Mouse (Mus musculus) intestine, embryonic 16.5 days (tissue): ENCODE measurements around the gene Epb41l1. TPM values are rescaled to one million over a fixed set of nuclear protein-coding genes. Genes with fewer than 3 reads are reported as not detected.

ENCODE experiments used
- ATAC-seq: fragments of 200-750 bp; cut with Nextera tagmentation; 2 replicates; pipeline ENCODE4 v1.8.0; 2017; ENCODE audit warnings: moderate TSS enrichment, moderate library complexity
- H3K27ac ChIP-seq: fragments of 300-500 bp; sonication (generic); 2 replicates; pipeline ENCODE4 v1.5.1; 2014; ENCODE audit warnings: mild to moderate bottlenecking, low read length
- H3K27me3 ChIP-seq: fragments of 300-500 bp; sonication (generic); replicated peaks from 2 replicates; pipeline ENCODE4 v1.6.1; 2014; ENCODE audit warnings: low read length, control low read depth, mixed read lengths; ENCODE audit not compliant: control insufficient read depth, insufficient read depth
- H3K36me3 ChIP-seq: fragments of 300-500 bp; sonication (generic); 2 replicates; pipeline ENCODE4 v1.6.1; 2014; ENCODE audit warnings: low read length, control low read depth; ENCODE audit not compliant: control insufficient read depth, insufficient read depth
- H3K4me1 ChIP-seq: fragments of 300-500 bp; sonication (generic); 2 replicates; pipeline ENCODE4 v1.6.1; 2014; ENCODE audit warnings: low read length, control low read depth, mixed read lengths; ENCODE audit not compliant: control insufficient read depth, insufficient read depth
- H3K4me2 ChIP-seq: fragments of 300-500 bp; sonication (generic); 2 replicates; pipeline ENCODE4 v1.6.1; 2014; ENCODE audit warnings: low read depth, low read length, control low read depth
- H3K4me3 ChIP-seq: fragments of 300-500 bp; sonication (generic); 2 replicates; pipeline ENCODE4 v1.5.1; 2014; ENCODE audit warnings: mild to moderate bottlenecking, low read length
- H3K9ac ChIP-seq: fragments of 300-500 bp; sonication (generic); 2 replicates; pipeline ENCODE4 v1.6.1; 2014; ENCODE audit warnings: low read depth, low read length
- H3K9me3 ChIP-seq: fragments of 300-500 bp; sonication (generic); 2 replicates; pipeline ENCODE4 v1.6.1; 2016; ENCODE audit warnings: low read length, control low read depth; ENCODE audit not compliant: control insufficient read depth
- WGBS: fragments of 180-500 bp; shearing (Covaris S2); extraction: QIAGEN DNeasy Blood & Tissue Kit; methylation state at CpG from one replicate; pipeline ENCODE4 v1.1.7; 2014; 5-methylcytosine and 5-hydroxymethylcytosine counted together
- polyA plus RNA-seq: library from polyadenylated mRNA; unstranded; fragments of >200 nt; fragmentation: Nextera tagmentation; extraction: Ambion mirVana; gene quantifications from 2 replicates; pipeline ENCODE4 v1.2.1, GENCODE M21; 2015

The Epb41l1 gene
- polyA plus RNA-seq, 1 experiment from 2014 or later, result 1.7 TPM

DNA sequence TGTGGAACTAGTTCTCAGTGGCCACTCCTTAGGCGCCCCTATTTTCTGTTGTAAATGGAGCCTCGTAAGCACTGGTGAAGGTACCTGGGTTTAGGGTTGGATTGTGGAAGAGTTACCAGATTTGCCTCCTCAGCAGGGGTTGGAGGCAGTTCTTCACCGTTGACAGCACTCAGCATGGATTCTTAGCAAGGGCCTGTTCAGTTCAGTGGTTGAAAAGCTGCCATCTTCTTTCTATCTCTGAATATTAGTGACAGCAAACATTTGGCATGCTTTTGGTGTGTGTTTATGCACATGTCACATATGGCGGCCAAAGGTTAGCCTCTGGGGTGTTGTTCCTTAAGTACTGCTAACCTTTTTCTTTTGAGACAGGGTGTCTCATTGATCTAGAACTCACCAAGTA lies 131.7 kb downstream of the Epb41l1 start:
- Histone ChIP-seq H3K4me2 (no peak overlapping the region), H3K9me3 (no peaks in the 10 kb centered on the region), H3K27ac (no peak overlapping the region), H3K36me3 (peaks cover 21% of the 10 kb centered on the region), H3K27me3 (no peaks in the 10 kb centered on the region), H3K4me3 (no peak overlapping the region), H3K9ac (no peak overlapping the region), H3K4me1 (peaks cover 7% of the 10 kb centered on the region)
- WGBS, result 90% methylated on average over 4 of the region's 4 CpGs
- no peak for ATAC-seq

DNA sequence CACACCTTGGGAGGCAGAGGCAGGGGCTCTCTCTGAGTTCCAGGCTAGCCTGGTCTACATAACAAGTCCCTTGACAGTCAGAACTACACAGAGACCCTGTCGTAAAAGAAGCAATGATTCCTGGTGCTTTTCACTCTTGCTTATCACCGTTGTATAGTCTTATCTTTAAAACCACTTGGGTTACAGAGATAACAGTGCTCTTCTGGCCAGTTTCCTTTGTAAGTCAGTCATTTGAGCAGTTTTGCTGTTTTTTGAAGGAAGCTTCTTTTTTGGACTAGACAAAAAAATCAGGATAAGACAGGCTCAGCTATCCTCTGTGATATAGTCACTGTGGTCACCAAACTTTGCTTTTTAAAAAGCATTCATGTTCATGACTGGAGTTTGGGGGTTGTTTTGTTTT lies 141.1 kb downstream of the Epb41l1 start:
- Histone ChIP-seq H3K27ac (no peak overlapping the region), H3K4me1 (no peaks in the 10 kb centered on the region), H3K4me2 (no peak overlapping the region), H3K36me3 (peaks cover 13% of the 10 kb centered on the region), H3K4me3 (no peak overlapping the region), H3K9me3 (no peaks in the 10 kb centered on the region), H3K9ac (no peak overlapping the region), H3K27me3 (no peaks in the 10 kb centered on the region)
- no peak for ATAC-seq
- WGBS, result 48% methylated on average over 2 of the region's 2 CpGs

DNA sequence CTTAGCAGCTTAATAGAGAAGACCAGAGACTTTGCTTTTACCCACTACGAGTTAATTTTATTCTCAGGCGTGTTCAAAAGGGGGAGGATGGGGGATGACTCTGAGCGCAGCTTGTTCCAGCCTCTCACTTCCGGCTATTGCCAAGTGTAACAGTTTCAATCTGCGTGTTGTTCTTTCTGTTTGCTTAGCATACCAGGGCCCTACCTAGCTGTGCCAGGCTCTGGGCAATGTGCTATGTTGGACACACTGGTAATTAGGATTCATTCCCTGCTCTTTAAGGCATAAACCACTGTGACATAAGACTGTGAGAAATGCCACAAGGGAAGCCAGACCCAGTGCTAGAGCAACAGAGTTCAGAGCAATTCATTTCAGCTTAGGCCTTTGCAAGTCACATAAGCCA lies 142.8 kb downstream of the Epb41l1 start:
- H3K4me1 ChIP-seq, result no peaks in the 10 kb centered on the region
- H3K27me3 ChIP-seq, result no peaks in the 10 kb centered on the region
- no peak for ATAC-seq
- no peak overlapping the region for H3K4me3 ChIP-seq
- H3K9ac ChIP-seq, result no peak overlapping the region
- no peaks in the 10 kb centered on the region for H3K9me3 ChIP-seq
- H3K36me3 ChIP-seq, result peaks cover 7% of the 10 kb centered on the region; the same call in 1 of the 2 replicates
- no peak overlapping the region for H3K4me2 ChIP-seq
- WGBS, result 79% methylated on average over 5 of the region's 5 CpGs
- no peak overlapping the region for H3K27ac ChIP-seq

DNA sequence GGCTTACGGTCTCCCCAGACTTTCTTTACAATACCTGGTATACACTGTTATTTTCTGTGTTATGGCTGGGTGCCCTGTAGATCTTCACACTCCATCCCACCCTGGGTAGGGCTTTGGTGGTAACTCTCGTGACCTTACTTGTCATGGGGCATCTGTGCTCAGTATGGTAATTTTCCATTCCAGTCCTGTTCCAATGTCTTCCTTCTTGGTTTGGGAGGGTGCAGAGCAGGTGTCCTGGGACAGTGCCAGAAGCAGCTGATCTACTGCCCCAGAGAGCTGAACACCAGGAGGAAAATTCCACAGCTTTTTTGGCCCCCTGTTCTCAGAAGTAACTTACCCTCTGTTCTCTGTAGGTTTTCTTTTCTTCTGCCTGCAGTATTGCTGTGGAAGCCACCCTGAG lies 145.8 kb downstream of the Epb41l1 start:
- H3K4me2 ChIP-seq, result no peak overlapping the region
- no peaks in the 10 kb centered on the region for H3K27me3 ChIP-seq
- WGBS, result 90% methylated on average over 2 of the region's 2 CpGs
- H3K9ac ChIP-seq, result no peak overlapping the region
- peaks cover 2% of the 10 kb centered on the region; the same call in 1 of the 2 replicates for H3K36me3 ChIP-seq
- H3K4me1 ChIP-seq, result no peaks in the 10 kb centered on the region
- H3K4me3 ChIP-seq, result no peak overlapping the region
- ATAC-seq, result no peak
- H3K27ac ChIP-seq, result no peak overlapping the region
- no peaks in the 10 kb centered on the region for H3K9me3 ChIP-seq

DNA sequence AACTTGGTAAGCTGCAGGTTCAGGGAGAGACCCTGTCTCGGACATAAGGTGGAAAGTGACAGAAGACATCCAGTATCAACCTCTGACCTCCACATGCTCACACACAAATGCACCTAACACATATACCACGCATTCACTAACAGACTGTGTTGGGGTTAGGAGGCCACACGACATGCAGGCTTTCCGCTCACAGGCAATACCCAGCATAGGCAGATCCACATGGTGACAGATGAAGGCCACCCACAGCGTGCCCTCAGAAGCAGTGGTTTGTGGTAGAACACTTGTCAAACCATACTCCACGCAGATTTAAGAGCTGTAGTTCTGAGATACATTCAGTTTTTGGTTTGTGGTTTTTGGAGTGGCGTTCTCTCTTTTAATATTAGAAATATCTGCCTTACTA lies 147.9 kb downstream of the Epb41l1 start:
- Histone ChIP-seq H3K9ac (no peak overlapping the region), H3K4me1 (no peaks in the 10 kb centered on the region), H3K36me3 (peaks cover 2% of the 10 kb centered on the region; the same call in 1 of the 2 replicates), H3K27ac (no peak overlapping the region), H3K9me3 (no peaks in the 10 kb centered on the region), H3K4me3 (no peak overlapping the region), H3K27me3 (no peaks in the 10 kb centered on the region), H3K4me2 (no peak overlapping the region)
- WGBS, result 89% methylated on average over 7 of the region's 7 CpGs
- ATAC-seq, result no peak

DNA sequence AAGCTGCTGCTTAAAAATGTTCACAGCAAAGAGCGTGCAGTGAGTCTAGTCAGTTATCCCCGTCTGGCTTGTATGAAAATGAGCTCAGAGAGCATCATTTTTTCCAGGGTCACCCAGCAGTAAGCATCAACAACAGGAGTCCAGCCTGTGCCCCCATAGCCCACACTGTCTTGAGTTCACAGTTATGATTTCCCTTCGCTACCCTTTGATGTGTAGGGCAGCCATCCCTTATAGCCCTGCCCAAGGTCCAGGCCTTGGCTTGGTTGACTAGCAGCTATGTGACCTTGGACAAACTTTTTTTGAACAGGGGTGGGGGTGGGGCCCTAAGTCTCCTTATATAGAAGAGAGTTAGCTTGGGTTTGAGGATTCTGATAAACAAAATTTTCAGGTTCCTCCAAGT lies 148.6 kb downstream of the Epb41l1 start:
- no peaks in the 10 kb centered on the region for H3K4me1 ChIP-seq
- no peak overlapping the region for H3K4me2 ChIP-seq
- WGBS, result 85% methylated on average over 3 of the region's 3 CpGs
- H3K36me3 ChIP-seq, result peaks cover 2% of the 10 kb centered on the region; the same call in 1 of the 2 replicates
- H3K4me3 ChIP-seq, result no peak overlapping the region
- H3K9ac ChIP-seq, result no peak overlapping the region
- H3K27ac ChIP-seq, result no peak overlapping the region
- H3K9me3 ChIP-seq, result no peaks in the 10 kb centered on the region
- no peak for ATAC-seq
- no peaks in the 10 kb centered on the region for H3K27me3 ChIP-seq

DNA sequence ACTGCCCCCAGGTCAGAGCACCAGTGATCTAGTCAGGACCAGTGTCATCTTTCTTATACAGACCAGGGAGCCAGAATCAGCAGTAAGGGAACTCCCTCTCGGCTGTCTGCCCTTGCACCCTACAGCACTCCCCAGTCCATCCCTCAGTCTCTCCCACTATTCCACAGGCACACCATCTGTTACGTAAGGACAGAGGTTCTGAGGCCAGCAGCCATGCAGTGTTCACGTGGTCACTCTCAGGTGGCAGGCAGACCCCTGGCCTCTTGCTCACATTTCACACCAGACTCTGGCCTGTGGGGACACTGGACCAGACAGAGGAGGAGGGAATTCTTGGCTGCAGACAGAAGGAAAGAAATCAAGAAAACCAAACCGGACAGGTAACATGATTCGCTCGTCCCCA lies 150.8 kb downstream of the Epb41l1 start:
- H3K27ac ChIP-seq, result no peak overlapping the region
- H3K4me1 ChIP-seq, result no peaks in the 10 kb centered on the region
- H3K9ac ChIP-seq, result no peak overlapping the region
- H3K9me3 ChIP-seq, result no peaks in the 10 kb centered on the region
- no peaks in the 10 kb centered on the region for H3K27me3 ChIP-seq
- H3K4me2 ChIP-seq, result no peak overlapping the region
- 73% methylated on average over 6 of the region's 6 CpGs for WGBS
- no peak overlapping the region for H3K4me3 ChIP-seq
- peaks cover 2% of the 10 kb centered on the region; the same call in 1 of the 2 replicates for H3K36me3 ChIP-seq
- ATAC-seq, result no peak

DNA sequence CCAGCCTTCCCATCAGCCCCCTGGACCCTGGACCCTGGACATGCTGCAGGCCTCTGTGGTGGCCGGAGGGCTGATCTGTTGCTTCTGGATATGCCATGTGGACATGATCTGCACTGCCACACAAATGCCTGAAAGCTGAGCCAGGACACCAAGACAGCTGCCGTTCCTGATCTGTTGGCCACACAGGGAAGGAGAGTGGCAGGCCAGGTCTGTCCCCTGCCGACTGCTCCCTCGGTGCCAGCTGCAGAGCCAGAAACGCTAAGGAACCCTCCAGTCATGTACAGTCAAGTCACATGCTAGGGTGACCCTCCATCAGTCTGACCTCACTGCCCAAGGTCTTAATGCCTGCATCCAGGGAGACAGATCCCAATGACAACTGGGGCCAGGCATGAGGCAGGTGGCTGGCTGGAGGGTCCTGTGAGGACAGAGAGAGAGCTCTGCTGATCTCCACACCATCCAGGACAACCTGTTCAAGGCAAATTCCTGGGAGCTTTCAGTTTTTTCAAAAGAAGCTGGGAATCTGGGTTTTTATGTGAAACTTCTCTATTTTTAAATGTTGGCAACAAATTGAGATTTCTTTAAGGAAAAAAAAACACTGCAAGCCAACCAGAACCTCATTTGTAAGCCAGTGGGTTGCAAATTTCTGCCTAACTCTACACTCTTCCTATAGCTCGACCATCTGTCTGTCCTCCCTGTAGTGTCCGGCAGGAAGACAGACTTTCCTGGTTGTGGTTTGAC lies 156.3 kb downstream of the Epb41l1 start:
- Histone ChIP-seq H3K36me3 (no peaks in the 10 kb centered on the region), H3K4me3 (no peak overlapping the region), H3K9me3 (no peaks in the 10 kb centered on the region), H3K4me2 (no peak overlapping the region), H3K9ac (no peak overlapping the region), H3K27me3 (no peaks in the 10 kb centered on the region), H3K27ac (no peak overlapping the region), H3K4me1 (no peaks in the 10 kb centered on the region)
- no peak for ATAC-seq
- 79% methylated on average over 7 of the region's 7 CpGs for WGBS

DNA sequence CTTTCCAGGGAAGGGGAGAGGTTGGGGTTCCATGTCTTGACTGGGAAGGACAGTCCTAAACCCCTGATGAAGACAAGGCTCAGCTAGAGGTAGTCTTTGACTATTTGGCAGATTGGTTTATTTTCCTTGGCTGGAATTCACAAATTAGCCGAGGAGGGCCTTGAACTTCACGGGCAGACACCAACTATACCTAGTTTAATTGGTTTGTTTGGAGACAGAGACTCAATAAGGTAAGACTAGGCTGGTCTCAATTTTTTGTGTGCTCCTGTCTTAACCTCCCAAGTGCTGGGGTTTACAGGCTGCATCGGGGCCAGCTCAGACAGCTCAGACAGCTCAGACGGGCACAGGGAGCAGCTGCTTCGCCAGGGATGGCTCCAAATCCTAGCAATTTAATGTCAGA lies 159.8 kb downstream of the Epb41l1 start:
- H3K9ac ChIP-seq, result no peak overlapping the region
- no peak overlapping the region for H3K4me2 ChIP-seq
- ATAC-seq, result no peak
- H3K4me3 ChIP-seq, result no peak overlapping the region
- H3K27me3 ChIP-seq, result no peaks in the 10 kb centered on the region
- WGBS, result 76% methylated on average over 5 of the region's 5 CpGs
- H3K4me1 ChIP-seq, result no peaks in the 10 kb centered on the region
- H3K36me3 ChIP-seq, result no peaks in the 10 kb centered on the region
- no peak overlapping the region for H3K27ac ChIP-seq
- H3K9me3 ChIP-seq, result no peaks in the 10 kb centered on the region

DNA sequence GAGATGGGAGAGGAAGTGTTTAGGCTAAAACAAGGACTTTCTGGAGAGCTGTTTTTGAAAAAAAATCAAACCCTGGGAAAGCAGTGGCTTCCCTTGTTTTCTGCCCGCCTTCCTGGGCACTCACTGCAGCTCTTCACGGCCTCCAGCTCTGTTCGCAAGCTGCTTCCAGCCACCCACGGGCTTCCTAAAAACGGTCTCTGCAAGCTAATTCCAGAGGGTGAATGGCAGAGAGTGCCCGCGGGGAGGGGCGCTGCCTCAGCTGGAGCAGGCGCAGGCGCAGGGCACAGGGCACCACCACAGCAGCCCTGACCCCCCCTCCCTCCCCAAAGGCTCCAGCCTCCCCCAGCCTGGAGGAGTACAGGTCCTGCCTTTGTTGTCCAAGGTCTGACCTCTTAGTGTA lies 160.5 kb downstream of the Epb41l1 start:
- 65% methylated on average over 10 of the region's 10 CpGs for WGBS
- Histone ChIP-seq H3K4me2 (no peak overlapping the region), H3K27ac (no peak overlapping the region), H3K4me1 (no peaks in the 10 kb centered on the region), H3K4me3 (no peak overlapping the region), H3K9me3 (no peaks in the 10 kb centered on the region), H3K36me3 (no peaks in the 10 kb centered on the region), H3K27me3 (no peaks in the 10 kb centered on the region), H3K9ac (no peak overlapping the region)
- ATAC-seq, result no peak
